Comparison of ENCODE assay signal across 33 mouse cellular contexts in genomic region chr2:17996858-17997257, GRCm38 (mm10). TPM values are rescaled to one million over a fixed set of nuclear protein-coding genes. Genes with fewer than 3 reads are reported as not detected.
"Had no signal": no experiment of that assay in that cellular context is flagged by ENCODE, and none has a peak within 500 bp of the region (broad histone marks: within the 10 kb centered on the region; RNA-seq: fewer than 3 reads in every experiment).

Gene H2al2a (minus strand): TSS chr2:17996958.

- H3K36me3 ChIP-seq: embryonic facial prominence, embryonic 10.5 days; embryonic facial prominence, embryonic 12.5 days; embryonic facial prominence, embryonic 13.5 days; embryonic facial prominence, embryonic 15.5 days; forebrain, embryonic 10.5 days; forebrain, embryonic 12.5 days; forebrain, embryonic 15.5 days had no signal

- H3K27me3 ChIP-seq: embryonic facial prominence, embryonic 12.5 days; embryonic facial prominence, embryonic 13.5 days; embryonic facial prominence, embryonic 15.5 days; forebrain, embryonic 12.5 days; forebrain, embryonic 13.5 days; forebrain, embryonic 15.5 days had no signal

- H3K4me3 ChIP-seq: embryonic facial prominence, embryonic 10.5 days; embryonic facial prominence, embryonic 12.5 days; embryonic facial prominence, embryonic 13.5 days; embryonic facial prominence, embryonic 15.5 days; erythroblast, embryonic 14.5 days; forebrain, embryonic 10.5 days; forebrain, embryonic 12.5 days; forebrain, embryonic 13.5 days; forebrain, embryonic 15.5 days; gastrocnemius, adult 2 months; heart, adult 2 months had no signal

- DNase-seq: cerebellum, adult 8-10 months; cerebellum, adult 9-10 months; cerebellum, adult 9-11 months; cerebellum, postnatal 10 days; cerebellum, postnatal 14 days; cerebellum, postnatal 25 days; cerebellum, postnatal 36 days; embryo, embryonic 11 days; forebrain, postnatal 0 days; gastrocnemius, adult 2 months; gastrocnemius, postnatal 10 days; gastrocnemius, postnatal 14 days; gastrocnemius, postnatal 25 days; gastrocnemius, postnatal 36 days; heart, adult 11 months; heart, adult 18-20 months; heart, adult 2 months had no signal

- H3K27ac ChIP-seq: embryonic facial prominence, embryonic 10.5 days; embryonic facial prominence, embryonic 12.5 days; embryonic facial prominence, embryonic 13.5 days; embryonic facial prominence, embryonic 15.5 days; forebrain, embryonic 10.5 days; forebrain, embryonic 12.5 days; forebrain, embryonic 13.5 days; forebrain, embryonic 15.5 days; gastrocnemius, adult 2 months; heart, adult 2 months had no signal

- H3K4me1 ChIP-seq: embryonic facial prominence, embryonic 10.5 days; embryonic facial prominence, embryonic 12.5 days; embryonic facial prominence, embryonic 13.5 days; embryonic facial prominence, embryonic 15.5 days; forebrain, embryonic 10.5 days; forebrain, embryonic 12.5 days; forebrain, embryonic 13.5 days; forebrain, embryonic 15.5 days had no signal

RNA-seq across cellular contexts. Expression of gene H2al2a, which starts in this region (rescaled TPM):
- polyA plus RNA-seq: cortical plate, adult 2 months; embryonic facial prominence, embryonic 10.5 days; embryonic facial prominence, embryonic 11.5 days; embryonic facial prominence, embryonic 12.5 days; embryonic facial prominence, embryonic 13.5 days; embryonic facial prominence, embryonic 14.5 days; embryonic facial prominence, embryonic 15.5 days; erythroblast, embryonic 14.5 days; forebrain, embryonic 10.5 days; forebrain, embryonic 11.5 days; forebrain, embryonic 12.5 days; forebrain, embryonic 13.5 days; forebrain, embryonic 14.5 days; forebrain, embryonic 15.5 days; forebrain, embryonic 16.5 days; forebrain, postnatal 0 days; frontal cortex, adult 2 months had no signal
